Mouse (Mus musculus) testis, adult 2 months (tissue): ENCODE data around the gene Ube2f. TPM values are rescaled to one million over a fixed set of nuclear protein-coding genes. Genes with fewer than 3 reads are reported as not detected.
A peak's percentile ranks its signal among the peaks of the same experiment; 100 is the strongest.

Experiments
- H3K27ac ChIP-seq: fragments of 200-500 bp; 2 replicates; pipeline ENCODE4 v1.5.1; 2012; ENCODE audit warnings: low read depth, low read length; ENCODE audit not compliant: control insufficient read depth, insufficient read depth
- H3K27me3 ChIP-seq: fragments of 200-500 bp; 2 replicates; pipeline ENCODE4 v1.6.1; 2012; ENCODE audit warnings: mild to moderate bottlenecking, low read length, moderate library complexity; ENCODE audit not compliant: control insufficient read depth, insufficient read depth
- H3K36me3 ChIP-seq: fragments of 200-500 bp; 2 replicates; pipeline ENCODE4 v1.6.1; 2012; ENCODE audit warnings: mild to moderate bottlenecking, low read length; ENCODE audit not compliant: control insufficient read depth, insufficient read depth
- H3K4me1 ChIP-seq: fragments of 200-500 bp; 2 replicates; pipeline ENCODE4 v1.6.1; 2012; ENCODE audit warnings: low read length; ENCODE audit not compliant: control insufficient read depth, insufficient read depth
- H3K4me3 ChIP-seq: fragments of 200-500 bp; 2 replicates; pipeline ENCODE4 v1.5.1; 2012; ENCODE audit warnings: low read depth, mild to moderate bottlenecking, low read length, moderate library complexity, mixed read lengths; ENCODE audit not compliant: control insufficient read depth
- CTCF ChIP-seq: fragments of 200-500 bp; IDR thresholded peaks from 2 replicates; pipeline ENCODE4 v1.5.1; 2012; ENCODE audit warnings: low read depth, mild to moderate bottlenecking, inconsistent platforms, low read length, moderate library complexity; ENCODE audit not compliant: control insufficient read depth, insufficient read depth, insufficient replicate concordance
- POLR2A ChIP-seq: fragments of 200-500 bp; IDR thresholded peaks from 2 replicates; pipeline ENCODE4 v1.6.1; 2012; ENCODE audit warnings: low read depth, mild to moderate bottlenecking, inconsistent platforms, low read length, moderate library complexity; ENCODE audit not compliant: control insufficient read depth
- polyA plus RNA-seq: library from polyadenylated mRNA; depleted of rRNA; stranded (reverse); fragments of >200 nt; gene quantifications from 2 replicates; pipeline ENCODE4 v1.2.3, GENCODE M21; 2012; rRNA removed

Gene Ube2f
- 159 and 164 TPM in 2 replicates for polyA plus RNA-seq

- Histone ChIP-seq H3K36me3 (no peaks in the 10 kb centered on the region), H3K4me1 (peaks cover 8% of the 10 kb centered on the region), H3K4me3 (peak within 1 kb of the TSS; percentile 93), H3K27me3 (no peaks in the 10 kb centered on the region), H3K27ac (peak within 1 kb of the TSS; percentile 56)
- TF ChIP-seq POLR2A, result peak; percentile 91
- no peak for TF ChIP-seq CTCF
Observed at GRCm38 (mm10) chr1:91249564-91250414, at the start of gene Ube2f. Gene Ube2f, plus strand, starts transcription at chr1:91250304.

GRCm38 (mm10) chr1:91201122-91201521 is 49.0 kb upstream of the Ube2f start:
- no peaks in the 10 kb centered on the region for H3K27me3 ChIP-seq
- no peak overlapping the region for H3K27ac ChIP-seq
- no peaks in the 10 kb centered on the region for H3K36me3 ChIP-seq
- no peak overlapping the region for H3K4me3 ChIP-seq
- TF ChIP-seq CTCF, result no peak
- no peak for TF ChIP-seq POLR2A
- no peaks in the 10 kb centered on the region; the same call in 1 of the 2 replicates for H3K4me1 ChIP-seq

GRCm38 (mm10) chr1:91204221-91204765 is 45.8 kb upstream of the Ube2f start:
- H3K36me3 ChIP-seq, result no peaks in the 10 kb centered on the region
- no peaks in the 10 kb centered on the region for H3K27me3 ChIP-seq
- H3K4me3 ChIP-seq, result no peak overlapping the region
- TF ChIP-seq POLR2A, result no peak
- no peak for TF ChIP-seq CTCF
- no peaks in the 10 kb centered on the region; the same call in 1 of the 2 replicates for H3K4me1 ChIP-seq
- H3K27ac ChIP-seq, result no peak overlapping the region

GRCm38 (mm10) chr1:91205651-91206050 is 44.5 kb upstream of the Ube2f start:
- Histone ChIP-seq H3K36me3 (no peaks in the 10 kb centered on the region), H3K27me3 (no peaks in the 10 kb centered on the region), H3K4me3 (no peak overlapping the region), H3K4me1 (no peaks in the 10 kb centered on the region; the same call in 1 of the 2 replicates), H3K27ac (no peak overlapping the region)
- no peak for TF ChIP-seq POLR2A
- TF ChIP-seq CTCF, result no peak

GRCm38 (mm10) chr1:91206336-91206735 is 43.8 kb upstream of the Ube2f start:
- Histone ChIP-seq H3K27ac (no peak overlapping the region), H3K4me1 (no peaks in the 10 kb centered on the region; the same call in 1 of the 2 replicates), H3K27me3 (no peaks in the 10 kb centered on the region), H3K36me3 (no peaks in the 10 kb centered on the region), H3K4me3 (no peak overlapping the region)
- TF ChIP-seq CTCF (no peak), POLR2A (no peak)

- H3K27ac ChIP-seq, result no peak overlapping the region
- no peak overlapping the region for H3K4me3 ChIP-seq
- no peaks in the 10 kb centered on the region for H3K27me3 ChIP-seq
- no peaks in the 10 kb centered on the region for H3K36me3 ChIP-seq
- no peaks in the 10 kb centered on the region; the same call in 1 of the 2 replicates for H3K4me1 ChIP-seq
- TF ChIP-seq POLR2A (no peak), CTCF (no peak)
Observed at GRCm38 (mm10) chr1:91206873-91207272, 43.2 kb upstream of the Ube2f start.

GRCm38 (mm10) chr1:91207334-91208074 is 42.6 kb upstream of the Ube2f start:
- no peaks in the 10 kb centered on the region for H3K36me3 ChIP-seq
- H3K27me3 ChIP-seq, result no peaks in the 10 kb centered on the region
- H3K4me1 ChIP-seq, result no peaks in the 10 kb centered on the region; the same call in 1 of the 2 replicates
- H3K4me3 ChIP-seq, result no peak overlapping the region
- TF ChIP-seq POLR2A (no peak), CTCF (no peak)
- H3K27ac ChIP-seq, result no peak overlapping the region

GRCm38 (mm10) chr1:91209343-91209742 is 40.8 kb upstream of the Ube2f start:
- H3K4me1 ChIP-seq, result no peaks in the 10 kb centered on the region; the same call in 1 of the 2 replicates
- H3K36me3 ChIP-seq, result no peaks in the 10 kb centered on the region
- H3K27ac ChIP-seq, result no peak overlapping the region
- no peak for TF ChIP-seq CTCF
- TF ChIP-seq POLR2A, result no peak
- no peak overlapping the region for H3K4me3 ChIP-seq
- H3K27me3 ChIP-seq, result no peaks in the 10 kb centered on the region
